Mouse (Mus musculus) kidney, postnatal 0 days (tissue): ENCODE results near the gene Lhfpl5. TPM values are rescaled to one million over a fixed set of nuclear protein-coding genes. Genes with fewer than 3 reads are reported as not detected.
A peak's percentile ranks its signal among the peaks of the same experiment; 100 is the strongest.

ENCODE experiments used
- ATAC-seq: fragments of 200-750 bp; cut with Nextera tagmentation; replicated peaks from 2 replicates; pipeline ENCODE4 v1.8.0; 2017; ENCODE audit warnings: low read depth, moderate number of reproducible peaks, moderate TSS enrichment, moderate library complexity; ENCODE audit not compliant: low FRiP score
- DNase-seq: peaks from one replicate; pipeline ENCODE4 v3.0.0-alpha.2; 2016; ENCODE audit warnings: low spot score
- H3K27ac ChIP-seq: fragments of 300-500 bp; sonication (generic); 2 replicates; pipeline ENCODE4 v1.5.1; 2014; ENCODE audit warnings: mild to moderate bottlenecking
- H3K27me3 ChIP-seq: fragments of 300-500 bp; sonication (generic); 2 replicates; pipeline ENCODE4 v1.6.1; 2014; ENCODE audit warnings: low read length, mixed read lengths; ENCODE audit not compliant: insufficient read depth
- H3K36me3 ChIP-seq: fragments of 300-500 bp; sonication (generic); 2 replicates; pipeline ENCODE4 v1.6.1; 2014; ENCODE audit warnings: low read length, mixed read lengths; ENCODE audit not compliant: insufficient read depth
- H3K4me1 ChIP-seq: fragments of 300-500 bp; sonication (generic); replicated peaks from 2 replicates; pipeline ENCODE4 v1.6.1; 2014; ENCODE audit warnings: antibody characterized with exemption, low read length, mixed read lengths; ENCODE audit not compliant: insufficient read depth
- H3K4me2 ChIP-seq: fragments of 300-500 bp; sonication (generic); 2 replicates; pipeline ENCODE4 v1.6.1; 2014; ENCODE audit warnings: mild to moderate bottlenecking, low read length, moderate library complexity, mixed read lengths
- H3K4me3 ChIP-seq: fragments of 300-500 bp; sonication (generic); replicated peaks from 2 replicates; pipeline ENCODE4 v1.5.1; 2014; ENCODE audit warnings: low read depth, low read length
- H3K9ac ChIP-seq: fragments of 300-500 bp; sonication (generic); 2 replicates; pipeline ENCODE4 v1.6.1; 2014; ENCODE audit warnings: low read depth, low read length
- H3K9me3 ChIP-seq: fragments of 300-500 bp; sonication (generic); replicated peaks from 2 replicates; pipeline ENCODE4 v1.6.1; 2016; ENCODE audit warnings: low read length, inconsistent platforms, mixed read lengths
- CTCF ChIP-seq: IDR thresholded peaks from 2 replicates; pipeline ENCODE4 v1.5.1; 2016; ENCODE audit warnings: antibody characterized with exemption, low read depth, mild to moderate bottlenecking, moderate library complexity
- WGBS: fragments of 180-500 bp; shearing (Covaris S2); extraction: QIAGEN DNeasy Blood & Tissue Kit; methylation state at CpG from one replicate; pipeline ENCODE4 v1.1.7; 2014; 5-methylcytosine and 5-hydroxymethylcytosine counted together
- microRNA-seq: library from miRNA; unstranded; fragments of <30 nt; microRNA quantifications from one replicate; pipeline ENCODE4, GENCODE M21; 2016
- polyA plus RNA-seq: library from polyadenylated mRNA; unstranded; fragments of >200 nt; fragmentation: Nextera tagmentation; extraction: Ambion mirVana; gene quantifications from 2 replicates; pipeline ENCODE4 v1.2.1, GENCODE M21; 2015

Lhfpl5 gene
- polyA plus RNA-seq, 1 experiment from 2014 or later = not detected

DNA sequence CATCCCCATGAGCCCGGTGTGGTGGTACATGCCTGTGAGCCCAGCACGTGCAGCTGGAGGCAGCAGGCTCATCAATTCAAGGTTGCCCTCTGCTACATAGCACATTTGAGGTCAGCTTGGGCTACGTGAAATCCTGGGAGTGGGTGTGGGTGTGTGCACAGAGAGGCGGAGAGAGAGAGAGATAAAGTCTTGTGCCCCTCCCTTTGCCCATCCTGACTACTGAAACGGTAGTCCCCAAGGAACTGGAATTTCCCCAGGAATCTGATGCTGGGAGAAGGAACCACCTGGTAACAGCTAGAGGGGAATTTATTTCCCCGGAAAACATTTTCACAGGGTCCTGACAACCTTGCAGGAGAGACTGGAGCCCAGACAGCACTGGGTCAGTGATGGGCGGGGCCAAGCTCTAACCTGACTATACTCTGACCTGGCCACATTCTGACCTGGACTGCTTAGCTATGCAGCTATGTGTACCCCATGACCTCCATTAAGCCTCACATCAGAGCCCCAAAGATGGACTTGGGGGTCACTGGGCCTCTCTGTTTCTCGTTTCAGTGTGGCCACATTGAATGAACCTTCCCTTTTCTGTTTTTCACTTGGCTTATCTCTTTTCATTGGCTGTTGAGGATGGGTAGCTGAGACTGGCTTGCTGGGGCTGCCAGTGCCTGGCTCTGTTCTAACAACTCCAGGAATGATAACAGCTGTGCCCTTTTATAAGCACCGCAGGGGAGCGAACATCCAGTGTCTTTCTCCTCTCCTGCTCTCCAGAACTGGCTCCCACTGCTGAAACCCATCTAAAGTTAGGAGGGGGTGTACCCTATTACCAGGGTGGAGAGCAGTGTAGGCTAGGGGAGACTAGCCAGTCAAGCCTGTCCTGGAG lies 53.0 kb downstream of the Lhfpl5 start:
- no peak overlapping the region for H3K4me3 ChIP-seq
- 0 out of 2 replicates have a peak overlapping the region, but pooled peaks have one; percentile 9 for H3K9ac ChIP-seq
- ATAC-seq (peak; percentile 46; the same call in 1 of the 2 replicates), DNase-seq (no peak)
- H3K27me3 ChIP-seq = no peaks in the 10 kb centered on the region
- no peaks in the 10 kb centered on the region for H3K4me1 ChIP-seq
- 37% methylated on average over 10 of the region's 10 CpGs for WGBS
- H3K36me3 ChIP-seq = no peaks in the 10 kb centered on the region
- no peak for TF ChIP-seq CTCF
- H3K9me3 ChIP-seq = no peaks in the 10 kb centered on the region
- H3K27ac ChIP-seq = no peak overlapping the region
- no peak overlapping the region for H3K4me2 ChIP-seq

DNA sequence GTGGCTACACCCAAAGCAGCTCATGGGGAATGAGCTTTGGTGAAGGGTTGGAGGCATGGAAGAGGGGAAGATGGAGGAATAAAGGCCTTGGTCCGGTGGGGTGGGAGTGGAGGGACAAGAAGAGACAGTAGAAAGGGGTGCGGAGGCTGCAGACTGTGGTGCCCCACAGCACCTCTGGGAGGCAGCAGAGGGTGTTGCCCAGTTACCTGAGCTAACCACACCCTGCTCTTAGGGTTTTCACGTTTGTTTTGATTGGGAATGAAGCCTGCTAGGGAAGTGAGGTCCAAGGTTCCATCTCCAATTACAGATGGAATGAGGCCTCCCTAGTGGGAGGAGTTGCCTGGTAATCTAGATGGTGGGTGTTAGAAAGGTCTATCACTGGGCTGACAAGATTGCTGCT lies 53.7 kb downstream of the Lhfpl5 start:
- H3K9ac ChIP-seq = no peak overlapping the region
- DNase-seq = no peak
- WGBS = 43% methylated on average over 3 of the region's 3 CpGs
- H3K4me1 ChIP-seq = no peaks in the 10 kb centered on the region
- peak; percentile 7; the same call in 1 of the 2 replicates for TF ChIP-seq CTCF
- no peaks in the 10 kb centered on the region for H3K36me3 ChIP-seq
- no peaks in the 10 kb centered on the region for H3K27me3 ChIP-seq
- no peak overlapping the region for H3K27ac ChIP-seq
- no peak overlapping the region for H3K4me3 ChIP-seq
- H3K4me2 ChIP-seq = no peak overlapping the region
- no peaks in the 10 kb centered on the region for H3K9me3 ChIP-seq
- ATAC-seq = no peak

Small RNA genes within 50 kb of the gene (microRNA-seq; reads per million reads assigned to microRNA genes)
- not detected for gene Gm25195
- not detected for gene Mir6969

Other genes with a start within 250 kb of the Lhfpl5 start
- 645 and 750 TPM in 2 replicates for gene Rpl10a, start 247.2 kb upstream of the Lhfpl5 start, polyA plus RNA-seq
- gene Tead3, start 224.8 kb upstream of the Lhfpl5 start, polyA plus RNA-seq = 7.7 and 8.5 TPM in 2 replicates
- gene Tulp1, start 210.4 kb upstream of the Lhfpl5 start, polyA plus RNA-seq = 3.6 and 3.9 TPM in 2 replicates
- 16.2 and 20.4 TPM in 2 replicates for gene Fkbp5, start 58.1 kb upstream of the Lhfpl5 start, polyA plus RNA-seq
- not detected in 2 replicates for gene Armc12, start 44.8 kb upstream of the Lhfpl5 start, polyA plus RNA-seq
- not detected in 2 replicates for gene Clpsl2, start 26.2 kb upstream of the Lhfpl5 start, polyA plus RNA-seq
- not detected in 2 replicates for gene Clps, start 14.9 kb upstream of the Lhfpl5 start, polyA plus RNA-seq
- gene Srpk1, start 47.1 kb downstream of the Lhfpl5 start, polyA plus RNA-seq = 79.2 and 85.8 TPM in 2 replicates
- gene Slc26a8, start 114.6 kb downstream of the Lhfpl5 start, polyA plus RNA-seq = 0.56 and 0.76 TPM in 2 replicates
- gene Mapk14, start 115.7 kb downstream of the Lhfpl5 start, polyA plus RNA-seq = 33.8 and 34.0 TPM in 2 replicates
- 0.66 and 0.71 TPM in 2 replicates for gene AC170998.1, start 150.4 kb downstream of the Lhfpl5 start, polyA plus RNA-seq
- gene Mapk13, start 193.7 kb downstream of the Lhfpl5 start, polyA plus RNA-seq = 43.5 and 47.7 TPM in 2 replicates
- gene Brpf3, start 225.4 kb downstream of the Lhfpl5 start, polyA plus RNA-seq = 7.1 and 8.3 TPM in 2 replicates